Mouse (Mus musculus) kidney, adult 2 months (tissue): ENCODE results near the gene Cdkn2aip. TPM values are rescaled to one million over a fixed set of nuclear protein-coding genes. Genes with fewer than 3 reads are reported as not detected.

Experiments used
- DNase-seq: peaks from one replicate; pipeline ENCODE4 v3.0.0; 2021
- H3K27ac ChIP-seq: fragments of 200-500 bp; 2 replicates; pipeline ENCODE4 v1.5.1; 2012; ENCODE audit warnings: low read depth, low read length, control low read depth, inconsistent platforms; ENCODE audit not compliant: insufficient read depth
- H3K27me3 ChIP-seq: fragments of 200-500 bp; replicated peaks from 2 replicates; pipeline ENCODE4 v1.6.1; 2012; ENCODE audit warnings: mild to moderate bottlenecking, moderate library complexity, low read length, inconsistent platforms; ENCODE audit not compliant: control insufficient read depth, insufficient read depth
- H3K36me3 ChIP-seq: fragments of 200-500 bp; 2 replicates; pipeline ENCODE4 v1.6.1; 2012; ENCODE audit warnings: mild to moderate bottlenecking, moderate library complexity, low read length, inconsistent platforms; ENCODE audit not compliant: control insufficient read depth, insufficient read depth
- H3K4me1 ChIP-seq: fragments of 200-500 bp; 2 replicates; pipeline ENCODE4 v1.6.1; 2011; ENCODE audit warnings: low read length; ENCODE audit not compliant: control insufficient read depth, insufficient read depth
- H3K4me3 ChIP-seq: fragments of 200-500 bp; 2 replicates; pipeline ENCODE4 v1.5.1; 2011; ENCODE audit warnings: mild to moderate bottlenecking, low read depth, low read length, control low read depth; ENCODE audit not compliant: insufficient read depth
- CTCF ChIP-seq: fragments of 200-500 bp; conservative IDR thresholded peaks from 2 replicates; pipeline ENCODE4 v1.5.1; 2011; ENCODE audit warnings: low read depth, mild to moderate bottlenecking, control low read depth, low read length, moderate library complexity, mixed read lengths; ENCODE audit not compliant: insufficient read depth, insufficient read length
- POLR2A ChIP-seq: fragments of 200-500 bp; IDR thresholded peaks from one replicate; pipeline ENCODE4 v1.6.1; 2011; ENCODE audit warnings: low read depth, low read length, control low read depth
- WGBS: fragments of 180-500 bp; shearing (Covaris S2); methylation state at CpG from one replicate; pipeline ENCODE4 v1.1.7; 2018; 5-methylcytosine and 5-hydroxymethylcytosine counted together
- polyA plus RNA-seq: library from polyadenylated mRNA; depleted of rRNA; stranded (reverse); fragments of >200 nt; gene quantifications from 2 replicates; pipeline ENCODE4 v1.2.3, GENCODE M21; 2012

Cdkn2aip gene
- polyA plus RNA-seq, 1 experiment: 3.9 TPM

GRCm38 (mm10) chr8:47746304-47746703 is 32.6 kb upstream of the Cdkn2aip start:
- Histone ChIP-seq H3K4me1 (peaks cover 7% of the 10 kb centered on the region; the same call in 1 of the 2 replicates), H3K36me3 (no peaks in the 10 kb centered on the region), H3K27me3 (no peaks in the 10 kb centered on the region), H3K4me3 (no peak overlapping the region), H3K27ac (peak overlapping the region; percentile 66)
- 28% methylated on average over 12 of the region's 12 CpGs for WGBS
- TF ChIP-seq CTCF: no peak
- no peak for TF ChIP-seq POLR2A
- peak; percentile 66 for DNase-seq

GRCm38 (mm10) chr8:47745848-47746247 is 32.1 kb upstream of the Cdkn2aip start:
- TF ChIP-seq CTCF (no peak), POLR2A (no peak)
- H3K4me1 ChIP-seq: peaks cover 7% of the 10 kb centered on the region; the same call in 1 of the 2 replicates
- H3K4me3 ChIP-seq: no peak overlapping the region
- H3K27me3 ChIP-seq: no peaks in the 10 kb centered on the region
- H3K36me3 ChIP-seq: no peaks in the 10 kb centered on the region
- peak overlapping the region; percentile 57; the same call in 1 of the 2 replicates for H3K27ac ChIP-seq
- peak; percentile 20 for DNase-seq
- 18% methylated on average over 6 of the region's 6 CpGs for WGBS

- H3K27ac ChIP-seq: no peak overlapping the region
- H3K4me3 ChIP-seq: no peak overlapping the region
- TF ChIP-seq CTCF (no peak), POLR2A (no peak)
- H3K4me1 ChIP-seq: peaks cover 7% of the 10 kb centered on the region; the same call in 1 of the 2 replicates
- no peaks in the 10 kb centered on the region for H3K36me3 ChIP-seq
- no peaks in the 10 kb centered on the region for H3K27me3 ChIP-seq
- no peak for DNase-seq
- 74% methylated on average over 9 of the region's 9 CpGs for WGBS
These were observed 31.1 kb upstream of the Cdkn2aip start for GRCm38 (mm10) chr8:47744803-47745202.

GRCm38 (mm10) chr8:47743419-47743818 is 29.7 kb upstream of the Cdkn2aip start:
- DNase-seq: peak; percentile 88
- Histone ChIP-seq H3K27ac (no peak overlapping the region), H3K4me1 (peaks cover 7% of the 10 kb centered on the region; the same call in 1 of the 2 replicates), H3K36me3 (no peaks in the 10 kb centered on the region), H3K27me3 (no peaks in the 10 kb centered on the region), H3K4me3 (no peak overlapping the region)
- 5% methylated on average over 11 of the region's 11 CpGs for WGBS
- no peak for TF ChIP-seq POLR2A
- peak; percentile 87 for TF ChIP-seq CTCF

GRCm38 (mm10) chr8:47742992-47743391 is 29.3 kb upstream of the Cdkn2aip start:
- Histone ChIP-seq H3K27ac (no peak overlapping the region), H3K36me3 (no peaks in the 10 kb centered on the region), H3K4me3 (no peak overlapping the region), H3K4me1 (peaks cover 7% of the 10 kb centered on the region; the same call in 1 of the 2 replicates), H3K27me3 (no peaks in the 10 kb centered on the region)
- TF ChIP-seq CTCF (no peak), POLR2A (no peak)
- WGBS: 21% methylated on average over 8 of the region's 8 CpGs
- no peak for DNase-seq

- 87% methylated on average over 7 of the region's 7 CpGs for WGBS
- Histone ChIP-seq H3K4me1 (peaks cover 7% of the 10 kb centered on the region; the same call in 1 of the 2 replicates), H3K4me3 (no peak overlapping the region)
These were observed 28.6 kb upstream of the Cdkn2aip start for GRCm38 (mm10) chr8:47742372-47742771.

GRCm38 (mm10) chr8:47737120-47737519 is 23.4 kb upstream of the Cdkn2aip start:
- TF ChIP-seq POLR2A (no peak), CTCF (no peak)
- Histone ChIP-seq H3K36me3 (no peaks in the 10 kb centered on the region), H3K4me1 (no peaks in the 10 kb centered on the region), H3K4me3 (no peak overlapping the region), H3K27ac (no peak overlapping the region), H3K27me3 (no peaks in the 10 kb centered on the region)
- DNase-seq: no peak
- WGBS: 55% methylated on average over 7 of the region's 7 CpGs

More at GRCm38 (mm10) chr8:47742372-47742771, 28.6 kb upstream of the Cdkn2aip start:
- Histone ChIP-seq H3K36me3 (no peaks in the 10 kb centered on the region), H3K27ac (no peak overlapping the region), H3K27me3 (no peaks in the 10 kb centered on the region)
- DNase-seq: no peak
- no peak for TF ChIP-seq CTCF
- TF ChIP-seq POLR2A: no peak

GRCm38 (mm10) chr8:47729324-47729723 is 15.6 kb upstream of the Cdkn2aip start:
- no peak for TF ChIP-seq CTCF
- TF ChIP-seq POLR2A: no peak
- no peak overlapping the region for H3K27ac ChIP-seq
- WGBS: 78% methylated on average over 7 of the region's 7 CpGs

More at GRCm38 (mm10) chr8:47729324-47729723, 15.6 kb upstream of the Cdkn2aip start:
- Histone ChIP-seq H3K4me3 (no peak overlapping the region), H3K27me3 (no peaks in the 10 kb centered on the region), H3K36me3 (no peaks in the 10 kb centered on the region), H3K4me1 (no peaks in the 10 kb centered on the region)
- no peak for DNase-seq
